Mouse (Mus musculus) kidney, embryonic 14.5 days (tissue): ENCODE measurements around the gene Macrod2. TPM values are rescaled to one million over a fixed set of nuclear protein-coding genes. Genes with fewer than 3 reads are reported as not detected.

Experiments used
- ATAC-seq: fragments of 200-750 bp; cut with Nextera tagmentation; 2 replicates; pipeline ENCODE4 v1.8.0; 2017; ENCODE audit warnings: moderate number of reproducible peaks, mild to moderate bottlenecking, moderate TSS enrichment, moderate library complexity; ENCODE audit not compliant: low FRiP score, low TSS enrichment
- H3K27ac ChIP-seq: fragments of 300-500 bp; sonication (generic); 2 replicates; pipeline ENCODE4 v1.5.1; 2014; ENCODE audit warnings: low read depth, mild to moderate bottlenecking, low read length, moderate library complexity, mixed read lengths
- H3K27me3 ChIP-seq: fragments of 300-500 bp; sonication (generic); 2 replicates; pipeline ENCODE4 v1.6.1; 2014; ENCODE audit warnings: mild to moderate bottlenecking, low read length; ENCODE audit not compliant: control insufficient read depth, insufficient read depth
- H3K36me3 ChIP-seq: fragments of 300-500 bp; sonication (generic); 2 replicates; pipeline ENCODE4 v1.6.1; 2014; ENCODE audit warnings: low read length, mixed read lengths; ENCODE audit not compliant: control insufficient read depth, insufficient read depth
- H3K4me1 ChIP-seq: fragments of 300-500 bp; sonication (generic); 2 replicates; pipeline ENCODE4 v1.6.1; 2014; ENCODE audit warnings: low read length, mixed read lengths; ENCODE audit not compliant: control insufficient read depth, insufficient read depth
- H3K4me2 ChIP-seq: fragments of 300-500 bp; sonication (generic); replicated peaks from 2 replicates; pipeline ENCODE4 v1.6.1; 2014; ENCODE audit warnings: low read depth, mild to moderate bottlenecking, low read length
- H3K4me3 ChIP-seq: fragments of 300-500 bp; sonication (generic); 2 replicates; pipeline ENCODE4 v1.5.1; 2014; ENCODE audit warnings: mild to moderate bottlenecking, low read length
- H3K9ac ChIP-seq: fragments of 300-500 bp; sonication (generic); 2 replicates; pipeline ENCODE4 v1.6.1; 2014; ENCODE audit warnings: low read depth, mild to moderate bottlenecking, low read length, moderate library complexity
- H3K9me3 ChIP-seq: fragments of 300-500 bp; sonication (generic); 2 replicates; pipeline ENCODE4 v1.6.1; 2016; ENCODE audit warnings: low read length; ENCODE audit not compliant: control insufficient read depth
- WGBS: fragments of 180-500 bp; shearing (Covaris S2); extraction: QIAGEN DNeasy Blood & Tissue Kit; methylation state at CpG from one replicate; pipeline ENCODE4 v1.1.7; 2014; 5-methylcytosine and 5-hydroxymethylcytosine counted together
- polyA plus RNA-seq: library from polyadenylated mRNA; unstranded; fragments of >200 nt; fragmentation: Nextera tagmentation; extraction: Ambion mirVana; gene quantifications from 2 replicates; pipeline ENCODE4 v1.2.1, GENCODE M21; 2014

The Macrod2 gene
- polyA plus RNA-seq, 1 experiment from 2014 or later = 22.2 TPM

DNA sequence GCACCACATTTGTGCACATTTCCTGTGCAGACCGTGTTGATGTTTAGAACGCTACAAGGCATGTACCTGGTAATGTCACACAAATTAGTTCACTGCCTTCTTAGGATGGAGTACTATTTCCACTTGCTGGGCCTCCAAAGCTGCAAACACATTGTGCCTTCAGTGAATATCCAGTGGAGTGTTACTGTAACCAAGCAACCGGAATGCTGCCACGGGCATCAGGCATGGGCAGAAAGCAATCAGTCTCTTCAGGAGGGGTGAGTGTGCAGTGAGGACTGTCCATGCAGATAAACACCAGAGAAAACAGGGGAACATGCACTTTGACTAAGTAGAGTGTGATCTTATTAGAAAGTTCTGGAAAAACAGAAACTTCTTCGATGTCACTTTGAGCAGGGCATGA is 1792.3 kb downstream of the Macrod2 start:
- H3K9me3 ChIP-seq = no peaks in the 10 kb centered on the region
- H3K27me3 ChIP-seq = no peaks in the 10 kb centered on the region
- no peak overlapping the region for H3K4me3 ChIP-seq
- 47% methylated on average over 5 of the region's 5 CpGs for WGBS
- no peaks in the 10 kb centered on the region for H3K36me3 ChIP-seq
- H3K4me2 ChIP-seq = no peak overlapping the region
- no peak overlapping the region for H3K9ac ChIP-seq
- peak; percentile 98 for ATAC-seq
- no peaks in the 10 kb centered on the region for H3K4me1 ChIP-seq
- H3K27ac ChIP-seq = no peak overlapping the region

DNA sequence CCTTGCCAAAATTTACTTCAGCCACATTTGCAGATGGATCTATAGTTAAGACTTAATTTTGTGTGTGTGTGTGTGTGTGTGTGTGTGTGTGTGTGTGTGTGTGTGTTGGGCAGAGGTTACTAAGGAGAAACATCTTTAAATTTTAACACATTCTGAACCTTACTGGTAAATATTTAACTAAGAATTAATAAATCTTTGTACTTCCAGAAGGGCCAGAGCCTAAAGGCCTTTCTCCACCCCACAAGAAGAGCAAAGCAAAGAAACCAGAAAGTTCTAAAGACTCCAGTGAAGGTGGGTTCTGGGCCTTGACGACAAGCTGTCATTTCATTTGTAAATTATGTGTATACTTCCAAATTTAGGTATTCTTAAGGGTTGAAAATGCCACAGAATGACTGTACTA is 1822.3 kb downstream of the Macrod2 start:
- Histone ChIP-seq H3K4me3 (no peak overlapping the region), H3K27me3 (no peaks in the 10 kb centered on the region), H3K4me2 (no peak overlapping the region), H3K9ac (no peak overlapping the region), H3K9me3 (no peaks in the 10 kb centered on the region), H3K27ac (no peak overlapping the region), H3K36me3 (no peaks in the 10 kb centered on the region), H3K4me1 (no peaks in the 10 kb centered on the region)
- no peak for ATAC-seq
- 73% methylated on average over 1 of the region's 1 CpGs for WGBS

DNA sequence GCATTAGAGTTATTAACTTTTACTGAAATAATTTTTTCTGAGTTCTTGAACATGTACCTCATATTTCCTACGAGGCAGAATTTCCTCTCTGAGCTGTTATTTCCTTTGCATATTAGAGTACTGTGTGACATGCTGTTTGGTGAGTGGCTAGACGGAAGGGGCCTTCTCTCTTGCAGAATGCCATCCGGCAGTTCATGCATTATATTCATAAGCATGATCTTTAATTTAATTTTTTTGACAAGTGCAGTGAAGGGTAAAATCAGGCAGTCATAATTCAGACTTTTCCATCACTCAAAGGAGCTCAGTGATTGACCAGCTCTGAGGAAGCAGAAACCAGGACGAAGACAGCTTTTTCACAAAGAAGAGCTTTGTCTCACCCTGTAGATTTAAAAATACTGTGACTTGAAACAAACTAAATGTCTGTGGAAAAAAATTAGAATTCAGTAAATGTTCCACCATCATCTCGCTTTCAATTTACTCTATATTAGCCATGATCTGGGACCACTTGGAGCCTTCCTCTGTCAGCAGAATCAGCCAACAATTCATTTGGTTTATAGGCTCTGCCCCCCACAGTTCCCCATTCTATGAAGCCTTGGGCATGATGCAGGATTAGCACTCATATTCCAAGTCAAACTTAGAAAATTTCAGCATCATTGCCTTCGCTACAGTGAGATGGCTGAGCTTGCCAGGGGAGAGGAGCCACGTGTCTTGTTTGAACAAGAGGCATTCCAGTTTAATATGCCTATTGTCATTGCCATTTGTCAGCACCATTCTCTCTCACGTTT is 1827.2 kb downstream of the Macrod2 start:
- Histone ChIP-seq H3K36me3 (no peaks in the 10 kb centered on the region), H3K9ac (no peak overlapping the region), H3K27me3 (no peaks in the 10 kb centered on the region), H3K27ac (no peak overlapping the region), H3K9me3 (no peaks in the 10 kb centered on the region), H3K4me3 (no peak overlapping the region), H3K4me1 (no peaks in the 10 kb centered on the region), H3K4me2 (no peak overlapping the region)
- no peak for ATAC-seq
- 63% methylated on average over 8 of the region's 8 CpGs for WGBS

DNA sequence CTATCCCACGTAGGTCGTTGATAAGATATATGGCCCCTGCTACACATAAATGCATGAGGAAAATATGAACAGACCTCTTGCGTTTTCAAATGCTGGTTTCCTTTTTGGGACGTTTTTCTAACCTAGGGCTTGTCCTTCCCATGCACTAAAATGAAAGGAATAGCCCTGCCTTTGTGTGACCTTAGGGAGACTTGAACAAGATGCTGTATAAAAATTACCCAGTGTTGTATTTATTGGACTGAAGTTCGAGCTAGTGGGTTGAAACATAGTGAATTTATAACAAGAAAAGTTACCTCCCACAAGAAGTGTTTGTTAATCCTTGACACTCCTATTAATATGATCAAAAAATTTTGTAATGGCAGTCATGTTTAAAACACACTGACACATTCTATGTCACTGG is 1827.8 kb downstream of the Macrod2 start:
- 44% methylated on average over 5 of the region's 5 CpGs for WGBS
- no peak for ATAC-seq
- H3K27me3 ChIP-seq = no peaks in the 10 kb centered on the region
- H3K4me3 ChIP-seq = no peak overlapping the region
- no peaks in the 10 kb centered on the region for H3K36me3 ChIP-seq
- no peak overlapping the region for H3K27ac ChIP-seq
- no peaks in the 10 kb centered on the region for H3K9me3 ChIP-seq
- no peaks in the 10 kb centered on the region for H3K4me1 ChIP-seq
- H3K4me2 ChIP-seq = no peak overlapping the region
- no peak overlapping the region for H3K9ac ChIP-seq

- 28% methylated on average over 4 of the region's 4 CpGs for whole genome bisulfite sequencing
These were observed 1836.0 kb downstream of the Macrod2 start for GRCm38 (mm10) chr2:142230985-142231549.

GRCm38 (mm10) chr2:142232828-142233227 is 1837.7 kb downstream of the Macrod2 start:
- no peaks in the 10 kb centered on the region for H3K36me3 ChIP-seq
- H3K27me3 ChIP-seq = no peaks in the 10 kb centered on the region
- H3K27ac ChIP-seq = no peak overlapping the region
- no peak overlapping the region for H3K9ac ChIP-seq
- H3K4me3 ChIP-seq = no peak overlapping the region
- H3K4me2 ChIP-seq = no peak overlapping the region
- H3K9me3 ChIP-seq = no peaks in the 10 kb centered on the region
- H3K4me1 ChIP-seq = 0 out of 2 replicates have a peak, but pooled peaks cover 3% of the 10 kb centered on the region
- no peak for ATAC-seq
- WGBS = 49% methylated on average over 9 of the region's 9 CpGs

More at GRCm38 (mm10) chr2:142230985-142231549, 1836.0 kb downstream of the Macrod2 start:
- Histone ChIP-seq H3K9me3 (no peaks in the 10 kb centered on the region), H3K4me3 (no peak overlapping the region), H3K27me3 (no peaks in the 10 kb centered on the region), H3K27ac (no peak overlapping the region), H3K4me1 (0 out of 2 replicates have a peak, but pooled peaks cover 3% of the 10 kb centered on the region), H3K9ac (no peak overlapping the region), H3K36me3 (no peaks in the 10 kb centered on the region), H3K4me2 (no peak overlapping the region)
- no peak for ATAC-seq

DNA sequence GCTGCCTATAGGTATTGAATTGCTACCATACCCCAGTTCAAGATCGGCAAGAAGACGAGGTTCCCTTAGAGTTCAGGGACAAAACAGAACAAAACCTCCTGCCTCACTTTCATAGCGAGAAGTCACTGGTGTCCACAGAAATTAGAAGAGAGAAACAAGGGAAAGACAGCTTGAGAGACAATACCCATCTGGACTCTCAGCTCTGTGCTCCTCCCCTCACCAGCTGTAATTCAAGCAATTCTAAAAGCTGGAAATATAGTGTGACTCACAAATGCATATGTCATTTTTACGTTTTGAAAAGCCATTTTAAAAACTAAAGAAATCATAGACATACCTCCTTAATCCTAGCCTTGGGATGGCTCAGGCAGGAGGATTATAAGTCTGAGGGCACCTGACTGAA is 1848.4 kb downstream of the Macrod2 start:
- Histone ChIP-seq H3K9me3 (no peaks in the 10 kb centered on the region), H3K36me3 (no peaks in the 10 kb centered on the region), H3K4me2 (no peak overlapping the region), H3K4me1 (no peaks in the 10 kb centered on the region), H3K9ac (no peak overlapping the region), H3K27ac (no peak overlapping the region), H3K4me3 (no peak overlapping the region), H3K27me3 (no peaks in the 10 kb centered on the region)
- 75% methylated on average over 4 of the region's 4 CpGs for WGBS
- ATAC-seq = no peak

DNA sequence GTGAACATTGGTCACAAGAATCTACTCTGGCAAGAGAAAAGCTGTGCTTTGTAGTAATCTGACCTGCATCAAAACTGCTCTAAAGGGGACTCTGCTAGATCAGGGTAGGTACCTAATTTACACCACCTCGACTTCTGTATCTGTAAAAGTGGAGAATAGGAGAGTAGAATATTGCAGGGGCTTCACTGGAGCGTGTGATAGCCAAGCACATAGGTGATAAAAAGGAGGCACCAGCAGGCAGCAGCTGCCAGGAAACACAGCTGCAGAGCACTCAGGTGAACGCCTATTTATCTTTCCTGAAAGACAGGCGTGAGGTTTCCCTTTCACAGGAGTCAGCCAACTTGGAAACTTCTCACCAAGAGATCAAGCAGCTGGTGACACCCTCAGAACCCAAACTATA is 1855.3 kb downstream of the Macrod2 start:
- H3K27me3 ChIP-seq = no peaks in the 10 kb centered on the region
- no peaks in the 10 kb centered on the region for H3K36me3 ChIP-seq
- no peak overlapping the region for H3K9ac ChIP-seq
- H3K4me1 ChIP-seq = no peaks in the 10 kb centered on the region
- 18% methylated on average over 4 of the region's 4 CpGs for WGBS
- H3K4me2 ChIP-seq = no peak overlapping the region
- H3K4me3 ChIP-seq = no peak overlapping the region
- peak; percentile 77 for ATAC-seq
- H3K27ac ChIP-seq = no peak overlapping the region
- no peaks in the 10 kb centered on the region for H3K9me3 ChIP-seq

GRCm38 (mm10) chr2:142251518-142251917 is 1856.4 kb downstream of the Macrod2 start:
- no peak for ATAC-seq
- WGBS = 71% methylated on average over 2 of the region's 2 CpGs

More at GRCm38 (mm10) chr2:142251518-142251917, 1856.4 kb downstream of the Macrod2 start:
- no peak overlapping the region for H3K27ac ChIP-seq
- H3K4me3 ChIP-seq = no peak overlapping the region
- no peaks in the 10 kb centered on the region for H3K36me3 ChIP-seq
- no peak overlapping the region for H3K9ac ChIP-seq
- H3K27me3 ChIP-seq = no peaks in the 10 kb centered on the region
- H3K9me3 ChIP-seq = no peaks in the 10 kb centered on the region
- no peaks in the 10 kb centered on the region for H3K4me1 ChIP-seq
- no peak overlapping the region for H3K4me2 ChIP-seq
